Mouse (Mus musculus) forebrain, postnatal 0 days (tissue): ENCODE data around the gene Tmem52. TPM values are rescaled to one million over a fixed set of nuclear protein-coding genes. Genes with fewer than 3 reads are reported as not detected.
"Not testable (repeated sequence)": the region's sequence is repeated elsewhere in the genome, so short reads cannot be mapped to it uniquely, and the experiment has no call there.

Source experiments
- ATAC-seq: fragments of 200-750 bp; cut with Nextera tagmentation; 2 replicates; pipeline ENCODE4 v1.8.0; 2017; ENCODE audit warnings: mild to moderate bottlenecking, moderate library complexity
- DNase-seq: peaks from one replicate; pipeline ENCODE4 v3.0.0-alpha.2; 2015
- H3K27ac ChIP-seq: fragments of 300-500 bp; sonication (generic); 2 replicates; pipeline ENCODE4 v1.5.1; 2014; ENCODE audit warnings: low read depth, mild to moderate bottlenecking, antibody characterized with exemption, low read length, moderate library complexity, mixed read lengths
- H3K27me3 ChIP-seq: fragments of 300-500 bp; sonication (generic); 2 replicates; pipeline ENCODE4 v1.6.1; 2014; ENCODE audit warnings: mild to moderate bottlenecking, low read length, mixed read lengths; ENCODE audit not compliant: insufficient read depth
- H3K36me3 ChIP-seq: fragments of 300-500 bp; sonication (generic); 2 replicates; pipeline ENCODE4 v1.6.1; 2014; ENCODE audit warnings: mild to moderate bottlenecking, moderate library complexity; ENCODE audit not compliant: insufficient read depth
- H3K4me1 ChIP-seq: fragments of 300-500 bp; sonication (generic); 2 replicates; pipeline ENCODE4 v1.6.1; 2014; ENCODE audit warnings: antibody characterized with exemption; ENCODE audit not compliant: insufficient read depth
- H3K4me2 ChIP-seq: fragments of 300-500 bp; sonication (generic); 2 replicates; pipeline ENCODE4 v1.6.1; 2014; ENCODE audit warnings: low read depth, mild to moderate bottlenecking, moderate library complexity
- H3K4me3 ChIP-seq: fragments of 300-500 bp; sonication (generic); 2 replicates; pipeline ENCODE4 v1.5.1; 2014; ENCODE audit warnings: low read depth, low read length, mixed read lengths
- H3K9ac ChIP-seq: fragments of 300-500 bp; sonication (generic); 2 replicates; pipeline ENCODE4 v1.6.1; 2014; ENCODE audit warnings: mild to moderate bottlenecking
- H3K9me3 ChIP-seq: fragments of 300-500 bp; sonication (generic); 2 replicates; pipeline ENCODE4 v1.6.1; 2016; ENCODE audit warnings: low read length
- CTCF ChIP-seq: sonication (generic); IDR thresholded peaks from 2 replicates; pipeline ENCODE4 v1.5.1; 2016; ENCODE audit warnings: antibody characterized with exemption, control low read depth, low read depth
- WGBS: fragments of 180-500 bp; shearing (Covaris S2); extraction: QIAGEN DNeasy Blood & Tissue Kit; methylation state at CpG from one replicate; pipeline ENCODE4 v1.1.7; 2014; 5-methylcytosine and 5-hydroxymethylcytosine counted together
- polyA plus RNA-seq: library from polyadenylated mRNA; unstranded; fragments of >200 nt; fragmentation: Nextera tagmentation; extraction: Ambion mirVana; gene quantifications from 2 replicates; pipeline ENCODE4 v1.2.1, GENCODE M21; 2015
- total RNA-seq: library from RNA; depleted of rRNA; stranded (reverse); fragments of >200 nt; gene quantifications from 2 replicates; pipeline ENCODE4 v1.2.3, GENCODE M21; 2014; rRNA removed

Gene Tmem52
- total RNA-seq (0.52 TPM in 1 of 2 replicates, not detected in the other), polyA plus RNA-seq (0.23 and 0.29 TPM in 2 replicates)

GRCm38 (mm10) chr4:155468952-155469351 is at the start of gene Tmem52:
Gene Tmem52, plus strand, starts transcription at chr4:155469114.
- H3K4me2 ChIP-seq: no peak within 1 kb of the TSS
- no peaks in the 10 kb centered on the region for H3K36me3 ChIP-seq
- H3K9ac ChIP-seq: no peak within 1 kb of the TSS
- H3K27me3 ChIP-seq: no peaks in the 10 kb centered on the region
- no peak within 1 kb of the TSS for H3K4me3 ChIP-seq
- no peak for DNase-seq
- no peaks in the 10 kb centered on the region for H3K4me1 ChIP-seq
- WGBS: 10% methylated on average over 20 of the region's 21 CpGs
- no peaks in the 10 kb centered on the region for H3K9me3 ChIP-seq
- no peak for ATAC-seq
- TF ChIP-seq CTCF: no peak
- no peak within 1 kb of the TSS for H3K27ac ChIP-seq

DNA sequence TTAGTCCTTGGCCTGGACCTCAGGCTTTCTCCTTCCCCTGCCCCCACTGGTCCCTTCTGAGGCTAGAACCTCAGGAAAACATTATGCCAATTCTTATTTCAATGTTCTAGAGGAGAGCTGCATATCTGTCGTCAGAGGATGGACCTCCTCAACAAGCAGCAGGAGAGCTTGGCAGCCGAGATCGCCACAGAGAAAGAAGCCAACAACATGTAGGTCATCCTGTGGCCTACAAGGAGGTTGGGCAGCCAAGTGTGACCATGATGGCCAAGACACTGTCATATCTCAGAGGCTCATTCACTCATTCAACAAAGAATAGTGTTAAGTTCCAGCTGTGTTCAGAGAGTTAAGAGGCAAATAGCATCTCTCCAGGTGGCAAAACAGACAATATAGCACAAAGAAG is 48.8 kb upstream of the Tmem52 start:
- 85% methylated on average over 3 of the region's 3 CpGs for WGBS
- no peak for ATAC-seq

DNA sequence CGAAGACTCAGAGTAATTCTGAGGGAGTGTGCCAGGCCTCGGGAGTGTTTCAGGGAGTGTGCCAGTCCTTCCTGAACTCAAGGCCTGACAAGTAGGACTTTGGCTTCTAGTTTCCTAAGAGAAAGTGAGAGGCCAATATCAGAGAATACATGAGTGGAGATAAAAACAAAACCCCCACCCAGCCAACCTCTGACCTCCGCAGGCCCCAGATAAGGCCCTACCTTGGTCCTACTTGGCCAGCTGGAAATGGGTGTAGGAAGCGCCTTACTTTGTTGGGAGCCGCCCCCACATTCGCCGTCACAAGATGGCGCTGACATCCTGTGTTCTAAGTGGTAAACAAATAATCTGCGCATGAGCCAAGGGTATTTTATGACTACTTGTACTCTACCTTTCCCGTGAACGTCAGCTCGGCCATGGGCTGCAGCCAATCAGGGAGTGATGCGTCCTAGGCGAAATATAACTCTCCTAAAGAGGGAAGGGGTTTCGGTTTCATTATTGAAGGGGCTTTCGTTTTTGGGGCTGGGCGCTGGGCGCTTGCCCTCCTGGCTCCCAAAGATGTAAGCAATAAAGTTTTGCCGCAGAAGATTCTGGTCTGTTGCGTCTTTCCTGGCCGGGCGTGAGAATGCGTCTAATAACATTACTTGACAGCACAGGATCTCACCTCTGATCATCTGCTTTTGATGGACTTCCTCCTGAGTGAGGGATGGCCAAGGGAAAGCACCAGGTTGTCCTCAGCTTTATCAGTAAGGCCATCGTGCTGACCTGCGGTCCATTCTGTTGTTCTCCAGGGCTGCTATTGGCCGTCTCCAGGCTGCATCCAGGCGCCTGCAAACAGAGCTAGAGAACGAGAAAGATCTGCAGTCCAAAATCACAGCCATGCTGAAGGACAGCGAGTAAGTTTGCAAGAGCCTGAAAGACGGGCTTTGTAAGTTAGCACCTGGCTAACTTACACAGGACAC is 47.2 kb upstream of the Tmem52 start:
- WGBS: 83% methylated on average over 21 of the region's 30 CpGs
- H3K9me3 ChIP-seq, H3K4me3 ChIP-seq, H3K9ac ChIP-seq, H3K27me3 ChIP-seq, H3K36me3 ChIP-seq, DNase-seq, H3K4me1 ChIP-seq, ATAC-seq, H3K4me2 ChIP-seq, H3K27ac ChIP-seq: not testable (repeated sequence)

More for the DNA sequence above, 48.8 kb upstream of the Tmem52 start:
- H3K4me1 ChIP-seq: no peaks in the 10 kb centered on the region
- H3K9me3 ChIP-seq: no peaks in the 10 kb centered on the region
- H3K4me2 ChIP-seq: no peak overlapping the region
- H3K9ac ChIP-seq: no peak overlapping the region
- no peaks in the 10 kb centered on the region for H3K27me3 ChIP-seq
- DNase-seq: no peak
- H3K27ac ChIP-seq: no peak overlapping the region
- H3K4me3 ChIP-seq: no peak overlapping the region
- H3K36me3 ChIP-seq: no peaks in the 10 kb centered on the region
- TF ChIP-seq CTCF: no peak

DNA sequence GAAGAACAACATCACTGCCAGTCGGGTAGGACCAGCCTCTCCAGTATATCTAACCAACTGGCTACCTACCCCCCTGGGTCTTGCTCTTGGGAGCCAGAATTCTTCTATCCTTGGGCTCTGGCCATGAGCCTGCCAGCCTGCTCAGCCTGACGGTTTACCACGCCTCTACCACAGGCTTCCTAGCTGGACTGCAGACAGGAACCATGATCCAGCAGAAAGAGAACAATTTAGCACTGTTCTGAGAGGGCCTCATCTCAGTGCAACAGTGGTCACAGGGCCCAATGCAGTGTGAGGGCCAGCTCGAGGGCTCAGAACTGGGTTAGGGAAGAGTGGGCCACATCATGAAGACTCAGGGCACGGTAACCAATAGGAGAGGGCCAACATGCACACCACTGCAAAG is 44.9 kb upstream of the Tmem52 start:
- H3K9me3 ChIP-seq: no peaks in the 10 kb centered on the region
- H3K4me2 ChIP-seq: no peak overlapping the region
- H3K27ac ChIP-seq: no peak overlapping the region
- no peaks in the 10 kb centered on the region for H3K4me1 ChIP-seq
- ATAC-seq (no peak), DNase-seq (no peak)
- H3K27me3 ChIP-seq: no peaks in the 10 kb centered on the region
- H3K36me3 ChIP-seq: no peaks in the 10 kb centered on the region
- no peak for TF ChIP-seq CTCF
- no peak overlapping the region for H3K9ac ChIP-seq
- no peak overlapping the region for H3K4me3 ChIP-seq
- 79% methylated on average over 5 of the region's 5 CpGs for WGBS

GRCm38 (mm10) chr4:155426272-155426671 is 42.6 kb upstream of the Tmem52 start:
- TF ChIP-seq CTCF: no peak
- 87% methylated on average over 6 of the region's 6 CpGs for WGBS
- DNase-seq: no peak
- H3K36me3 ChIP-seq: no peaks in the 10 kb centered on the region
- H3K9me3 ChIP-seq: no peaks in the 10 kb centered on the region
- no peak overlapping the region for H3K27ac ChIP-seq
- H3K9ac ChIP-seq: no peak overlapping the region
- no peak overlapping the region for H3K4me2 ChIP-seq
- H3K4me3 ChIP-seq: no peak overlapping the region
- no peaks in the 10 kb centered on the region for H3K4me1 ChIP-seq
- H3K27me3 ChIP-seq: no peaks in the 10 kb centered on the region
- ATAC-seq: no peak

GRCm38 (mm10) chr4:155428442-155428841 is 40.5 kb upstream of the Tmem52 start:
- no peak overlapping the region for H3K27ac ChIP-seq
- no peak for DNase-seq
- no peak overlapping the region for H3K9ac ChIP-seq
- no peaks in the 10 kb centered on the region for H3K27me3 ChIP-seq
- H3K36me3 ChIP-seq: no peaks in the 10 kb centered on the region
- ATAC-seq: no peak
- H3K4me1 ChIP-seq: no peaks in the 10 kb centered on the region
- TF ChIP-seq CTCF: no peak
- H3K9me3 ChIP-seq: no peaks in the 10 kb centered on the region
- H3K4me3 ChIP-seq: no peak overlapping the region
- no peak overlapping the region for H3K4me2 ChIP-seq

DNA sequence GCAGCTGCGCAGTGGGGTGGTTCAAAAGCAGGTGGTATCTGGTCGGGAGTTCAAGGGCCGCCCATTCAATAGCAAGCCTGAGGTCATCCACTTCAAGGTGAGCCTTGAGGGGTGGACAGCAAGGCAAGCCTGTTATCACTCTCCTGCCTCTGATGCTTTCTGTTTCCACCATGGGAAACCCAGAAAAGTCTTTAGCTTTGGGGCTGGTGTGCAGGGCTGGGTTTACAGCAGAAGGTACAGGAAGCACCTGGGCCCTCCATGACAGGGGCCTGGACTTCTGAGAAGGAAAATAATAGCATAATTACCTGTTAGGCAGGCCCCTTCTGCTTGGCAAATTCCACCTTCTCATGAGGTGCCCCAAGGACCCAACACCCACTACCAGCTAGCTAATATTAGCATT is 39.7 kb upstream of the Tmem52 start:
- Histone ChIP-seq H3K4me3 (no peak overlapping the region), H3K9me3 (no peaks in the 10 kb centered on the region), H3K4me2 (no peak overlapping the region), H3K36me3 (no peaks in the 10 kb centered on the region), H3K4me1 (no peaks in the 10 kb centered on the region), H3K27me3 (no peaks in the 10 kb centered on the region), H3K27ac (no peak overlapping the region), H3K9ac (no peak overlapping the region)
- ATAC-seq (no peak), DNase-seq (no peak)
- WGBS: 89% methylated on average over 3 of the region's 3 CpGs
- TF ChIP-seq CTCF: no peak
